Mouse (Mus musculus) brain, embryonic 18.5 days (tissue): ENCODE results near the gene Lipo4.
"Not testable (repeated sequence)": the region's sequence is repeated elsewhere in the genome, so short reads cannot be mapped to it uniquely, and the experiment has no call there.

Experiments
- DNase-seq: peaks from one replicate; pipeline ENCODE4 v3.0.0-alpha.2; 2012; ENCODE audit warnings: low read depth, low spot score

The Lipo4 gene

GRCm38 (mm10) chr19:33517680-33518079 is at the start of gene Lipo4:
Gene Lipo4, minus strand, starts transcription at chr19:33517780.
- no peak for DNase-seq

- not testable (repeated sequence) for DNase-seq
Measured at GRCm38 (mm10) chr19:33456426-33456825, 61.2 kb downstream of the Lipo4 start.

GRCm38 (mm10) chr19:33453725-33454124 is 63.9 kb downstream of the Lipo4 start:
- no peak for DNase-seq
